Mouse (Mus musculus) liver, adult 2 months (tissue): ENCODE data around the gene Chek2. TPM values are rescaled to one million over a fixed set of nuclear protein-coding genes. Genes with fewer than 3 reads are reported as not detected.
A peak's percentile ranks its signal among the peaks of the same experiment; 100 is the strongest.

Experiments
- DNase-seq: peaks from one replicate; pipeline ENCODE4 v3.0.0-alpha.2; 2011; ENCODE audit warnings: low read depth, low spot score; ENCODE audit errors: extremely low read depth
- H3K27ac ChIP-seq: fragments of 200-500 bp; replicated peaks from 2 replicates; pipeline ENCODE4 v1.5.1; 2012; ENCODE audit warnings: low read depth, mild to moderate bottlenecking, control low read depth, inconsistent platforms, low read length; ENCODE audit not compliant: insufficient read depth
- H3K27me3 ChIP-seq: fragments of 200-500 bp; 2 replicates; pipeline ENCODE4 v1.6.1; 2012; ENCODE audit warnings: mild to moderate bottlenecking, moderate library complexity, low read length, inconsistent platforms; ENCODE audit not compliant: control insufficient read depth, insufficient read depth
- H3K36me3 ChIP-seq: fragments of 200-500 bp; 2 replicates; pipeline ENCODE4 v1.6.1; 2012; ENCODE audit warnings: low read length, inconsistent platforms; ENCODE audit not compliant: control insufficient read depth, insufficient read depth
- H3K4me1 ChIP-seq: fragments of 200-500 bp; 2 replicates; pipeline ENCODE4 v1.6.1; 2011; ENCODE audit warnings: low read length; ENCODE audit not compliant: control insufficient read depth, insufficient read depth
- H3K4me3 ChIP-seq: fragments of 200-500 bp; 2 replicates; pipeline ENCODE4 v1.5.1; 2011; ENCODE audit warnings: low read depth, mild to moderate bottlenecking, control low read depth, low read length, moderate library complexity; ENCODE audit not compliant: insufficient read depth
- H3K79me2 ChIP-seq: fragments of 200-500 bp; 2 replicates; pipeline ENCODE4 v1.6.1; 2012; ENCODE audit warnings: inconsistent platforms, mild to moderate bottlenecking, low read length, moderate library complexity; ENCODE audit not compliant: control insufficient read depth, insufficient read depth
- H3K9ac ChIP-seq: fragments of 200-500 bp; 2 replicates; pipeline ENCODE4 v1.6.1; 2012; ENCODE audit warnings: low read depth, mild to moderate bottlenecking, control low read depth, inconsistent platforms, low read length
- CTCF ChIP-seq: fragments of 200-500 bp; IDR thresholded peaks from 2 replicates; pipeline ENCODE4 v1.5.1; 2011; ENCODE audit warnings: low read depth, low read length, control low read depth
- POLR2A ChIP-seq: fragments of 200-500 bp; IDR thresholded peaks from 2 replicates; pipeline ENCODE4 v1.6.1; 2011; ENCODE audit warnings: low read length, control low read depth; ENCODE audit not compliant: insufficient read depth; ENCODE audit errors: extremely low read depth
- WGBS: fragments of 180-500 bp; shearing (Covaris S2); methylation state at CpG from one replicate; pipeline ENCODE4 v1.1.7; 2018; 5-methylcytosine and 5-hydroxymethylcytosine counted together
- polyA plus RNA-seq: library from polyadenylated mRNA; depleted of rRNA; stranded (reverse); fragments of >200 nt; gene quantifications from 2 replicates; pipeline ENCODE4 v1.2.3, GENCODE M21; 2012
- total RNA-seq: library from RNA; depleted of rRNA; stranded (reverse); fragments of >200 nt; gene quantifications from 2 replicates; pipeline ENCODE4 v1.2.3, GENCODE M21; 2014

The Chek2 gene
- total and polyA plus RNA-seq, 2 experiments, result 1.5 to 3.6 TPM

- no peak overlapping the region for H3K27ac ChIP-seq
- H3K36me3 ChIP-seq, result peaks cover 9% of the 10 kb centered on the region; the same call in 1 of the 2 replicates
- TF ChIP-seq CTCF, result no peak
- TF ChIP-seq POLR2A, result no peak
These were observed 37.0 kb upstream of the Chek2 start for GRCm38 (mm10) chr5:110802809-110803208.

GRCm38 (mm10) chr5:110804012-110804743, 35.6 kb upstream of the Chek2 start:
- Histone ChIP-seq H3K4me1 (peaks cover 55% of the 10 kb centered on the region), H3K9ac (no peak overlapping the region), H3K79me2 (peaks cover 22% of the 10 kb centered on the region; the same call in 1 of the 2 replicates), H3K27ac (no peak overlapping the region), H3K36me3 (peaks cover 9% of the 10 kb centered on the region; the same call in 1 of the 2 replicates), H3K4me3 (no peak overlapping the region), H3K27me3 (no peaks in the 10 kb centered on the region)
- DNase-seq, result no peak
- WGBS, result 82% methylated on average over 7 of the region's 7 CpGs
- TF ChIP-seq CTCF (no peak), POLR2A (no peak)

More at GRCm38 (mm10) chr5:110802809-110803208, 37.0 kb upstream of the Chek2 start:
- Histone ChIP-seq H3K79me2 (peaks cover 20% of the 10 kb centered on the region; the same call in 1 of the 2 replicates), H3K27me3 (no peaks in the 10 kb centered on the region), H3K4me3 (no peak overlapping the region), H3K9ac (no peak overlapping the region), H3K4me1 (peaks cover 68% of the 10 kb centered on the region)
- no peak for DNase-seq

DNA sequence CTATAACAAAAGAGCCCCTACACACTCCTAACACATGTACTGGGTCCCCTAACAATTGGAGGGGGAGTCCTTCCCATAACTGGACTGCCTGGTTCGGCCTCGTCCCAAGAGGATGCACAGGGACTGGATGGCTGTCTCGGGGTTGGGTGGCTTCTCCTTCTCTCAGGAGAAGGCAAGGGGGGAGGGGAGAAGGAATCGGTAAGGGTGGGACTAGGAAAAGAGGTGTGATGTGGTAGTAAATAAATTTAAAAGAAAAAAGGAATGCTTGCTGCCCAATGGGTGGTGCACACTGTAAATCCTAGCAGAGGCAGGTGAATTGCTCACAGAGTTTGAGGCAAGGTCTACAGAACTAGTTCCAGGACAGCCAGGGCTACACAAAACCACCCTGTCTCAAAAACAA, 33.6 kb upstream of the Chek2 start:
- no peak overlapping the region for H3K9ac ChIP-seq

DNA sequence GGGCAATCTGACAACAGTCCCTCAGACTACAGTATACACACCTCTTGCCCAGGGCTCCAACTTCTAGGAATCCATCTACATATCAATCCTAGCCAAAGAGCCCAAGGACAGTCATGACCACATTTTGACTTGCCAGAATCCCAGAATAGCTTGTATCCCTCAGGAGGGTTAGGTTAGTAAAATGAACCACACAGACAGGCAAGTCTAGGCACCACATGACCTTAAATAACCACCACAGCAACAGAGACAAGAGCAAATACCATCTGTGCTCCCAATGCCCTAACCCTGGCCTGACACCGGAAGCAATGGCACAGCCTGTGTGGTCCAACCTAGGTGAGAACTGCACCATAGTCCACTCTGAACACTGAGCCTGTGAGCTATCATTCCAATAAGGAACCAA, 33.1 kb upstream of the Chek2 start:
- Histone ChIP-seq H3K27ac (peak overlapping the region; percentile 8; the same call in 1 of the 2 replicates), H3K4me3 (no peak overlapping the region), H3K79me2 (peaks cover 28% of the 10 kb centered on the region; the same call in 1 of the 2 replicates), H3K9ac (no peak overlapping the region), H3K27me3 (no peaks in the 10 kb centered on the region), H3K4me1 (peaks cover 32% of the 10 kb centered on the region), H3K36me3 (peaks cover 7% of the 10 kb centered on the region; the same call in 1 of the 2 replicates)
- 26% methylated on average over 1 of the region's 1 CpGs for WGBS
- TF ChIP-seq CTCF (no peak), POLR2A (no peak)
- DNase-seq, result peak; percentile 62

More for the DNA sequence above, 33.6 kb upstream of the Chek2 start:
- Histone ChIP-seq H3K79me2 (peaks cover 28% of the 10 kb centered on the region; the same call in 1 of the 2 replicates), H3K4me1 (peaks cover 37% of the 10 kb centered on the region), H3K27ac (no peak overlapping the region), H3K4me3 (no peak overlapping the region), H3K27me3 (no peaks in the 10 kb centered on the region), H3K36me3 (peaks cover 7% of the 10 kb centered on the region; the same call in 1 of the 2 replicates)
- WGBS, result 86% methylated on average over 4 of the region's 4 CpGs
- TF ChIP-seq POLR2A, result no peak
- TF ChIP-seq CTCF, result no peak
- DNase-seq, result no peak

- H3K4me3 ChIP-seq, result peak overlapping the region; percentile 80; the same call in 1 of the 2 replicates
- peaks cover 24% of the 10 kb centered on the region for H3K4me1 ChIP-seq
- WGBS, result 59% methylated on average over 4 of the region's 4 CpGs
These were observed 32.3 kb upstream of the Chek2 start for GRCm38 (mm10) chr5:110807453-110807852.

More at GRCm38 (mm10) chr5:110807453-110807852, 32.3 kb upstream of the Chek2 start:
- peak overlapping the region; percentile 92 for H3K27ac ChIP-seq
- peaks cover 7% of the 10 kb centered on the region; the same call in 1 of the 2 replicates for H3K36me3 ChIP-seq
- DNase-seq, result no peak
- peak overlapping the region; percentile 87 for H3K9ac ChIP-seq
- TF ChIP-seq POLR2A, result no peak
- TF ChIP-seq CTCF, result no peak
- peaks cover 28% of the 10 kb centered on the region; the same call in 1 of the 2 replicates for H3K79me2 ChIP-seq
- H3K27me3 ChIP-seq, result no peaks in the 10 kb centered on the region
